ENCODE assay signal across 21 mouse cellular contexts in genomic region chr14:105865381-105865938, GRCm38 (mm10).
"Had no signal": no experiment of that assay in that cellular context is flagged by ENCODE, and none has a peak within 500 bp of the region (broad histone marks: within the 10 kb centered on the region; RNA-seq: fewer than 3 reads in every experiment).

No protein-coding gene starts in this region.

- ATAC-seq: liver, postnatal 0 days; midbrain, embryonic 15.5 days had no signal

- H3K27me3 ChIP-seq: kidney, embryonic 15.5 days; limb, embryonic 12.5 days; limb, embryonic 15.5 days; lung, embryonic 15.5 days; midbrain, embryonic 15.5 days; neural tube, embryonic 12.5 days; neural tube, embryonic 15.5 days; stomach, embryonic 15.5 days had no signal

- H3K4me3 ChIP-seq: kidney, embryonic 15.5 days; limb, embryonic 12.5 days; limb, embryonic 15.5 days; lung, embryonic 15.5 days; midbrain, embryonic 12.5 days; midbrain, embryonic 15.5 days; neural tube, embryonic 12.5 days; neural tube, embryonic 15.5 days; stomach, embryonic 15.5 days had no signal

- H3K4me2 ChIP-seq: kidney, embryonic 15.5 days; limb, embryonic 12.5 days; limb, embryonic 15.5 days; liver, embryonic 11.5 days; lung, embryonic 15.5 days; midbrain, embryonic 12.5 days; midbrain, embryonic 15.5 days; neural tube, embryonic 12.5 days; neural tube, embryonic 15.5 days; stomach, embryonic 15.5 days had no signal

- H3K9ac ChIP-seq: kidney, embryonic 15.5 days; limb, embryonic 12.5 days; limb, embryonic 15.5 days; liver, embryonic 14.5 days; liver, postnatal 0 days; lung, embryonic 15.5 days; midbrain, embryonic 12.5 days; midbrain, embryonic 15.5 days; neural tube, embryonic 12.5 days; neural tube, embryonic 15.5 days; stomach, embryonic 15.5 days had no signal

- H3K9me3 ChIP-seq: kidney, embryonic 15.5 days; limb, embryonic 15.5 days; lung, embryonic 15.5 days; midbrain, embryonic 12.5 days; midbrain, embryonic 15.5 days; neural tube, embryonic 12.5 days; stomach, embryonic 15.5 days had no signal

- H3K27ac ChIP-seq: kidney, embryonic 15.5 days; limb, embryonic 12.5 days; limb, embryonic 15.5 days; liver, embryonic 14.5 days; lung, embryonic 15.5 days; midbrain, embryonic 12.5 days; midbrain, embryonic 15.5 days; neural tube, embryonic 12.5 days; neural tube, embryonic 15.5 days; stomach, embryonic 15.5 days had no signal

- DNase-seq: kidney, adult 8-10 months; kidney, postnatal 10 days; kidney, postnatal 36 days; liver, postnatal 0 days; lung, postnatal 10 days; lung, postnatal 36 days; right cerebral cortex, postnatal 25 days; spleen, adult 18-20 months; thymus, adult 18-20 months; thymus, postnatal 36 days had no signal

- H3K4me1 ChIP-seq: midbrain, embryonic 12.5 days; midbrain, embryonic 15.5 days; neural tube, embryonic 12.5 days; neural tube, embryonic 15.5 days had no signal

- H3K36me3 ChIP-seq: kidney, embryonic 15.5 days; limb, embryonic 12.5 days; limb, embryonic 15.5 days; lung, embryonic 15.5 days; midbrain, embryonic 12.5 days; midbrain, embryonic 15.5 days; neural tube, embryonic 12.5 days; neural tube, embryonic 15.5 days; stomach, embryonic 15.5 days had no signal
